11 mouse cellular contexts compared by ENCODE assay signal in genomic region chr8:94375551-94375991, GRCm38 (mm10). TPM values are rescaled to one million over a fixed set of nuclear protein-coding genes. Genes with fewer than 3 reads are reported as not detected.
DNase-seq lines count a peak whose midpoint lies in the region; ATAC-seq lines count a peak whose summit lies in the region.
"Had no signal": no experiment of that assay in that cellular context is flagged by ENCODE, and none has a peak within 500 bp of the region (broad histone marks: within the 10 kb centered on the region; RNA-seq: fewer than 3 reads in every experiment).

No protein-coding gene starts in this region.

- H3K9ac ChIP-seq in heart, embryonic 13.5 days: no peak overlapping the region
- H3K9ac ChIP-seq: embryonic facial prominence, embryonic 12.5 days had no signal

- H3K9me3 ChIP-seq in heart, embryonic 13.5 days: no peaks in the 10 kb centered on the region
- H3K9me3 ChIP-seq in midbrain, embryonic 10.5 days (replicated peaks): no peaks in the 10 kb centered on the region
- H3K9me3 ChIP-seq: embryonic facial prominence, embryonic 12.5 days had no signal

- 6% methylated on average over 3 of the region's 3 CpGs for WGBS in heart, embryonic 13.5 days
- 79% methylated on average over 3 of the region's 3 CpGs for WGBS in midbrain, embryonic 10.5 days

- no peaks in the 10 kb centered on the region; the same call in 1 of the 2 replicates for H3K27me3 ChIP-seq in heart, embryonic 13.5 days (replicated peaks)
- no peaks in the 10 kb centered on the region for H3K27me3 ChIP-seq in midbrain, embryonic 10.5 days (ENCODE audit: low read depth, poor library complexity, severe bottlenecking)
- H3K27me3 ChIP-seq: embryonic facial prominence, embryonic 12.5 days had no signal

- no peaks in the 10 kb centered on the region for H3K36me3 ChIP-seq in heart, embryonic 13.5 days
- H3K36me3 ChIP-seq in midbrain, embryonic 10.5 days: no peaks in the 10 kb centered on the region
- H3K36me3 ChIP-seq: embryonic facial prominence, embryonic 12.5 days had no signal

- H3K4me3 ChIP-seq in heart, embryonic 13.5 days: no peak overlapping the region
- no peak overlapping the region for H3K4me3 ChIP-seq in midbrain, embryonic 10.5 days
- H3K4me3 ChIP-seq: embryonic facial prominence, embryonic 12.5 days had no signal

- H3K4me2 ChIP-seq in heart, embryonic 13.5 days: no peak overlapping the region
- H3K4me2 ChIP-seq: embryonic facial prominence, embryonic 12.5 days had no signal

- ATAC-seq in heart, embryonic 13.5 days (ENCODE audit: extremely low read depth, insufficient number of reproducible peaks, low FRiP score, low TSS enrichment): no peak
- ATAC-seq in granulocyte monocyte progenitor cell, adult 5-6 weeks (replicated peaks; ENCODE audit: poor library complexity, severe bottlenecking): peak; percentile 43
- peak; percentile 44 for ATAC-seq in megakaryocyte, adult 5-6 weeks (ENCODE audit: poor library complexity, severe bottlenecking)

- DNase-seq in heart, adult 18-20 months: no peak
- peak; percentile 60 for DNase-seq in CD4-positive helper T cell, adult 2 months (ENCODE audit: low read depth, low spot score)
- DNase-seq in midbrain, embryonic 10.5 days (ENCODE audit: low spot score): no peak
- DNase-seq in cerebellum, adult 11-12 months: no peak
- DNase-seq in cerebellum, postnatal 10 days: no peak
- DNase-seq: kidney, adult 18-20 months had no signal

- H3K4me1 ChIP-seq in heart, embryonic 13.5 days: peaks cover 29% of the 10 kb centered on the region
- 0 out of 2 replicates have a peak, but pooled peaks cover 3% of the 10 kb centered on the region for H3K4me1 ChIP-seq in midbrain, embryonic 10.5 days
- H3K4me1 ChIP-seq: embryonic facial prominence, embryonic 12.5 days had no signal

- H3K27ac ChIP-seq in heart, embryonic 13.5 days (replicated peaks): peak overlapping the region; percentile 48
- no peak overlapping the region for H3K27ac ChIP-seq in midbrain, embryonic 10.5 days (replicated peaks)
- H3K27ac ChIP-seq: embryonic facial prominence, embryonic 12.5 days had no signal

RNA-seq across cellular contexts. Expression of gene Herpud1, which starts 10.7 kb away (rescaled TPM):
- 80.6 and 81.1 TPM in 2 replicates for polyA plus RNA-seq in heart, embryonic 13.5 days (2015; fragmentation: Nextera tagmentation; extraction: Ambion mirVana)
- total RNA-seq in heart, adult 18-20 months (2021): 100 to 1,000 TPM; 204 to 275 TPM
- 81.6 and 83.0 TPM in 2 replicates for total RNA-seq in granulocyte monocyte progenitor cell, adult 5-6 weeks (2014; fragmentation: Nextera tagmentation)
- total RNA-seq in granulocyte monocyte progenitor cell, adult 5-6 weeks (2017): 80.3 and 95.4 TPM in 2 replicates
- total RNA-seq in megakaryocyte, adult 5-6 weeks (2015): 71.9 and 76.0 TPM in 2 replicates
- total RNA-seq in megakaryocyte, adult 5-6 weeks (2017): 79.4 and 80.9 TPM in 2 replicates
- 56.2 and 57.7 TPM in 2 replicates for polyA plus RNA-seq in midbrain, embryonic 10.5 days (2016; fragmentation: Nextera tagmentation; extraction: Ambion mirVana)

RNA-seq across cellular contexts. Expression of gene Slc12a3, which starts 46.6 kb away (rescaled TPM):
- not detected in 2 replicates for polyA plus RNA-seq in heart, embryonic 13.5 days (2015; fragmentation: Nextera tagmentation; extraction: Ambion mirVana)
- under 1 TPM; 0.12 to 0.41 TPM for total RNA-seq in heart, adult 18-20 months (2021)
- total RNA-seq in granulocyte monocyte progenitor cell, adult 5-6 weeks (2014; fragmentation: Nextera tagmentation): not detected in 2 replicates
- total RNA-seq in granulocyte monocyte progenitor cell, adult 5-6 weeks (2017): 0.26 TPM in 1 of 2 replicates, not detected in the other
- 0.25 and 0.34 TPM in 2 replicates for total RNA-seq in megakaryocyte, adult 5-6 weeks (2015)
- 0.16 TPM in 1 of 2 replicates, not detected in the other for total RNA-seq in megakaryocyte, adult 5-6 weeks (2017)
- polyA plus RNA-seq in midbrain, embryonic 10.5 days (2016; fragmentation: Nextera tagmentation; extraction: Ambion mirVana): not detected in 2 replicates
- total RNA-seq: gastrocnemius, adult 8-10 months had no signal

RNA-seq across cellular contexts. Expression of gene Nlrc5, which starts 58.6 kb away (rescaled TPM):
- polyA plus RNA-seq in heart, embryonic 13.5 days (2015; fragmentation: Nextera tagmentation; extraction: Ambion mirVana): 0.25 and 0.27 TPM in 2 replicates
- 1 to 10 TPM; 4.0 to 8.8 TPM for total RNA-seq in heart, adult 18-20 months (2021)
- total RNA-seq in granulocyte monocyte progenitor cell, adult 5-6 weeks (2014; fragmentation: Nextera tagmentation): 35.8 and 43.0 TPM in 2 replicates
- 19.3 and 19.4 TPM in 2 replicates for total RNA-seq in granulocyte monocyte progenitor cell, adult 5-6 weeks (2017)
- total RNA-seq in megakaryocyte, adult 5-6 weeks (2015): 29.2 and 32.2 TPM in 2 replicates
- 27.4 and 28.2 TPM in 2 replicates for total RNA-seq in megakaryocyte, adult 5-6 weeks (2017)
- 0.02 and 0.16 TPM in 2 replicates for polyA plus RNA-seq in midbrain, embryonic 10.5 days (2016; fragmentation: Nextera tagmentation; extraction: Ambion mirVana)
